Mouse (Mus musculus) limb, embryonic 14.5 days (tissue): ENCODE measurements around the gene Wasf1. TPM values are rescaled to one million over a fixed set of nuclear protein-coding genes. Genes with fewer than 3 reads are reported as not detected.

Experiments used
- ATAC-seq: fragments of 200-750 bp; cut with Nextera tagmentation; 2 replicates; pipeline ENCODE4 v1.8.0; 2017; ENCODE audit warnings: low read depth, moderate number of reproducible peaks, moderate TSS enrichment; ENCODE audit not compliant: low FRiP score
- DNase-seq: peaks from one replicate; pipeline ENCODE4 v3.0.0-alpha.2; 2015; ENCODE audit warnings: low spot score
- H3K27ac ChIP-seq: fragments of 300-500 bp; sonication (generic); replicated peaks from 2 replicates; pipeline ENCODE4 v1.5.1; 2014; ENCODE audit warnings: low read depth, mild to moderate bottlenecking, low read length, moderate library complexity, mixed read lengths
- H3K27me3 ChIP-seq: fragments of 300-500 bp; sonication (generic); 2 replicates; pipeline ENCODE4 v1.6.1; 2014; ENCODE audit warnings: low read length, mixed read lengths; ENCODE audit not compliant: control insufficient read depth, insufficient read depth
- H3K36me3 ChIP-seq: fragments of 300-500 bp; sonication (generic); 2 replicates; pipeline ENCODE4 v1.6.1; 2014; ENCODE audit warnings: mild to moderate bottlenecking, low read length, moderate library complexity, mixed read lengths; ENCODE audit not compliant: control insufficient read depth, insufficient read depth
- H3K4me1 ChIP-seq: fragments of 300-500 bp; sonication (generic); 2 replicates; pipeline ENCODE4 v1.6.1; 2014; ENCODE audit warnings: antibody characterized with exemption, low read length, mixed read lengths; ENCODE audit not compliant: control insufficient read depth, insufficient read depth
- H3K4me2 ChIP-seq: fragments of 300-500 bp; sonication (generic); replicated peaks from 2 replicates; pipeline ENCODE4 v1.6.1; 2014; ENCODE audit warnings: low read depth, mild to moderate bottlenecking, low read length, moderate library complexity; ENCODE audit not compliant: severe bottlenecking
- H3K4me3 ChIP-seq: fragments of 300-500 bp; sonication (generic); replicated peaks from 2 replicates; pipeline ENCODE4 v1.5.1; 2014; ENCODE audit warnings: low read length
- H3K9ac ChIP-seq: fragments of 300-500 bp; sonication (generic); 2 replicates; pipeline ENCODE4 v1.6.1; 2014; ENCODE audit warnings: mild to moderate bottlenecking, low read depth, low read length, moderate library complexity; ENCODE audit not compliant: severe bottlenecking
- H3K9me3 ChIP-seq: fragments of 300-500 bp; sonication (generic); 2 replicates; pipeline ENCODE4 v1.6.1; 2016; ENCODE audit warnings: low read length; ENCODE audit not compliant: control insufficient read depth
- POLR2A ChIP-seq: fragments of 200-500 bp; IDR thresholded peaks from 2 replicates; pipeline ENCODE4 v1.8.0; 2012; ENCODE audit warnings: inconsistent platforms, mild to moderate bottlenecking, moderate library complexity, borderline replicate concordance; ENCODE audit not compliant: insufficient read depth, insufficient read length; ENCODE audit errors: extremely low read depth
- WGBS: fragments of 180-500 bp; shearing (Covaris S2); extraction: QIAGEN DNeasy Blood & Tissue Kit; methylation state at CpG from one replicate; pipeline ENCODE4 v1.1.7; 2014; 5-methylcytosine and 5-hydroxymethylcytosine counted together
- polyA plus RNA-seq, 2 experiments: library from polyadenylated mRNA; depleted of rRNA in 1 of 2; stranded (reverse) in 1 of 2; unstranded in 1 of 2; fragments of >200 nt; fragmentation: Nextera tagmentation in 1 of 2; extraction: Ambion mirVana in 1 of 2; gene quantifications; 2 replicates each; pipeline versions ENCODE4 v1.2.1 to v1.2.3; 2012 to 2014

Gene Wasf1
- polyA plus RNA-seq, 2 experiments, result 16.8 to 17.1 TPM

DNA sequence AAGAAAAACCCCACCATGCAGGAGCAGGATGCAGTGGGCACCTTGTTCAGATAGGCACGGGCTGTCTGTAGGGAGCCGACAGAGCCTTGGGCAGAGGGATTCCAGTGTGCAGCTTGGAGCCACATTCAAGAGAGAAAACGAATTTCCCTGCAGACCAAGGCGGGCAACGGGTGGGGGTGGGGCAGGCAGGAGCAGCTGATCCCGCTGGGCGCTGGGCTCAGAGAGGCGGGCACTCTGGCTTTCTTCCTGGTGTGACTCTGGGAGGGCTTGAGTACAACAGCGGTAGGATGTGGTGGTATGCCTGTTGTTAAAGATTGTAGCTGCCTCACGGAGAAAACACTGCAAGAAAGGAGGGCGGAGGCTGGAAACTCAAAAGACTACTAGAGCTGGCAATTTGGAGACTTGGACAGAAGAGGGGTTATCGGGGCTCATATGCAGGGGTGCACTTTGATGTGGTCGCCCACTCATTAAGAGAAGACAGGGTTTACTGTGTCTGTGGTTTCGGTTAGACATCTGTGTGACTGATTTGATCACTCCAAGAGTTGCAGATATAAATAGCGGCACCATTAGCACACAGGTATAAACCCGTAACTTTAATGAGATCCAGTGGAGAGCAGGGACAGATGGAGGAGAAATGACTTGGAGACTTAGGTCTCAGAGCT lies 86.2 kb downstream of the Wasf1 start:
- H3K27ac ChIP-seq, result no peak overlapping the region
- peaks cover 2% of the 10 kb centered on the region; the same call in 1 of the 2 replicates for H3K4me1 ChIP-seq
- no peaks in the 10 kb centered on the region for H3K27me3 ChIP-seq
- peak overlapping the region; percentile 38 for H3K4me2 ChIP-seq
- 8% methylated on average over 16 of the region's 16 CpGs for whole genome bisulfite sequencing
- TF ChIP-seq POLR2A, result no peak
- no peak for ATAC-seq
- peak overlapping the region; percentile 31; the same call in 1 of the 2 replicates for H3K9ac ChIP-seq
- no peaks in the 10 kb centered on the region for H3K36me3 ChIP-seq
- H3K4me3 ChIP-seq, result peak overlapping the region; percentile 17; the same call in 1 of the 2 replicates
- no peaks in the 10 kb centered on the region for H3K9me3 ChIP-seq
- no peak for DNase-seq

DNA sequence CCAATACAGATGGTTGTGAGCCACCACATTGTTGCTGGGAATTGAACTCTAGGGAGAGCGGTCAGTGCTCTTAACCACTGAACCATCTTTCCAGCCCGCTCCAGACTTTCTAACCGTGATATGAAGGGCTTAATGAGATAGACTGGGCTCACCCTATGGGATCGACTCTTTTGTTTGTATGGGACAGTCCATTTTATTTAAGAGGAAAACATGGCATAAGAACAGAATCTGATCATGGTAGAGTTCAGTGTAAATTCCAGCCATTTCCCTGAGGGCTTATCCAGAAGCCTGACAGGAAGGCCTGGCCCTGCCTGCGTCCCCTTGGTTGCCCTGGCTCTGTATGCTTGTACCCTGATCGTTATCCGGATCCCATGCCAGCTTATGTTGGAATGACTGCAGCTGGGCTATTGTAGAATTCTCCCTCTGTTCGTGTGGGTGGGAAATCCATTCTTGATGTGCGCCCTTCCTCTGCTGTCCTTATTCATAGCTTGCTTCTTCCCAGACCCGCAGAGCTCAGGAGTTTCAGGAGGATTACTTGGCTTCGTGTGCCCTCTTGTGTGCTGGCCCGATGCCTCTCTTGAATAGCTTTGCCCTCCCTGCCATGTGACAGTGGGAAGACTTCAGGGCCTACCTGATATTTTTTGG lies 87.4 kb downstream of the Wasf1 start:
- no peaks in the 10 kb centered on the region for H3K36me3 ChIP-seq
- ATAC-seq (no peak), DNase-seq (no peak)
- 78% methylated on average over 12 of the region's 12 CpGs for WGBS
- no peak overlapping the region for H3K4me3 ChIP-seq
- no peak overlapping the region for H3K4me2 ChIP-seq
- H3K27ac ChIP-seq, result no peak overlapping the region
- peaks cover 2% of the 10 kb centered on the region; the same call in 1 of the 2 replicates for H3K4me1 ChIP-seq
- no peaks in the 10 kb centered on the region for H3K9me3 ChIP-seq
- TF ChIP-seq POLR2A, result no peak
- H3K9ac ChIP-seq, result no peak overlapping the region
- H3K27me3 ChIP-seq, result no peaks in the 10 kb centered on the region

DNA sequence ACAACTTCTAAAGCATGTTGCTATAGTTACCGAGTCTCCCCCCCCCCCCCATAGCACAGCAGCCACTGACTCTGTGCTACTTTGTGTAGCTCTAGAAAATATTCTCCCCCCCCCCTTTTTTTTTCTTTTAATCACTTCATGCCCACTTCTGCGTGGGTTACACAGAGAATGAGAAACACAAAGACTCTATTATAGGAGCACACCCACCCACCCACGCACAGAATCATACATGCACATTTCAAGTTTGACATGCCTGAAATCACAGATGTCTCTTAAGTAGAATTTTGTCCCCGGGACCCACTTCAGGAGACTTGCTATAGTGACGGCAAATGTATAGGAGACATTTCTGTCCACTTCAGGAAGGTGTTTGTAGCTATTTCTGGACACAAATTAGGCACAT lies 88.0 kb downstream of the Wasf1 start:
- DNase-seq (no peak), ATAC-seq (no peak)
- Histone ChIP-seq H3K27ac (no peak overlapping the region), H3K9me3 (no peaks in the 10 kb centered on the region), H3K36me3 (no peaks in the 10 kb centered on the region), H3K4me3 (no peak overlapping the region), H3K27me3 (no peaks in the 10 kb centered on the region), H3K9ac (no peak overlapping the region), H3K4me1 (peaks cover 2% of the 10 kb centered on the region; the same call in 1 of the 2 replicates), H3K4me2 (no peak overlapping the region)
- 73% methylated on average over 5 of the region's 5 CpGs for WGBS
- no peak for TF ChIP-seq POLR2A

DNA sequence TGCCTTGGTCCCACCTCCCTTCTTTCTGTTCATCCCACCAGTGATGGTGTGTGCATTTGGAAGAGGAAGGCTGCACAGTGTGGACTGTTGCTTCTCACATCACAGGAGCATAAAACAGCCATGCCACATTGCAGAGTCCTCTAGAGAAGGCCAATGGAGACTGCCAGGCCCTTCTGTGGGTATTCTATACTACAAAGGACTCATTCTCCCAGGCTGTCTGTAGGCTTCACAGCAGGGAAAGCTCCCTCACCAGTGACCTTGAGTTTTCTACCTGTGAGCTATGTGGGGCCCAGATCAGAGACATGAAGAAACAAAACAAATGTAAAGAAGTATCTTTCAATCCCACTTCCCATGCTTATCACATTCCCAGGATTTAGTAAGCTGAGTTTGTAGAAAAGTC lies 100.5 kb downstream of the Wasf1 start:
- H3K27ac ChIP-seq, result no peak overlapping the region
- no peak overlapping the region for H3K4me2 ChIP-seq
- no peaks in the 10 kb centered on the region for H3K36me3 ChIP-seq
- no peaks in the 10 kb centered on the region for H3K4me1 ChIP-seq
- H3K9ac ChIP-seq, result no peak overlapping the region
- no peak for DNase-seq
- no peaks in the 10 kb centered on the region for H3K27me3 ChIP-seq
- ATAC-seq, result no peak
- H3K9me3 ChIP-seq, result no peaks in the 10 kb centered on the region
- no peak overlapping the region for H3K4me3 ChIP-seq
- TF ChIP-seq POLR2A, result no peak

DNA sequence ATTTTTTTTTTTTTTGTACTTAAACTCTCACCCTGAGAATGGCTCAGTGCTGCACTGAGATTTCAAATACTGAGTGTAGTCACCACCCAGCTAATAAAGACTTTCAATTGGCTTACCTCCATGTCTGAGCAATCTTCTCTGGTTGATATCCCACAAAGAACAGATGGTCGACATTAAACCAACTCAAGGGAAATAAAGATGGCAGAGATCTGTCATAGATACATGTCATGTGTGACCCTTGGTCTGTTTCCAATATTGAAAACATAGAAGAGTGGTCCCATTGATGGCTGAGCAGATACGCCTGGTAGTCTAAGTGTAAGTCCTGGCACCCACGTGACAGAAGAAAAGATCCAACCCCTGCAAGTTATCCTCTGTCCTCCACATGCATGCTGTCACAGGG lies 101.3 kb downstream of the Wasf1 start:
- no peak overlapping the region for H3K27ac ChIP-seq
- no peaks in the 10 kb centered on the region for H3K9me3 ChIP-seq
- H3K27me3 ChIP-seq, result no peaks in the 10 kb centered on the region
- no peak overlapping the region for H3K9ac ChIP-seq
- H3K4me2 ChIP-seq, result no peak overlapping the region
- H3K36me3 ChIP-seq, result no peaks in the 10 kb centered on the region
- no peak for TF ChIP-seq POLR2A
- no peaks in the 10 kb centered on the region for H3K4me1 ChIP-seq
- H3K4me3 ChIP-seq, result no peak overlapping the region
- ATAC-seq (no peak), DNase-seq (no peak)
- 76% methylated on average over 3 of the region's 3 CpGs for WGBS

DNA sequence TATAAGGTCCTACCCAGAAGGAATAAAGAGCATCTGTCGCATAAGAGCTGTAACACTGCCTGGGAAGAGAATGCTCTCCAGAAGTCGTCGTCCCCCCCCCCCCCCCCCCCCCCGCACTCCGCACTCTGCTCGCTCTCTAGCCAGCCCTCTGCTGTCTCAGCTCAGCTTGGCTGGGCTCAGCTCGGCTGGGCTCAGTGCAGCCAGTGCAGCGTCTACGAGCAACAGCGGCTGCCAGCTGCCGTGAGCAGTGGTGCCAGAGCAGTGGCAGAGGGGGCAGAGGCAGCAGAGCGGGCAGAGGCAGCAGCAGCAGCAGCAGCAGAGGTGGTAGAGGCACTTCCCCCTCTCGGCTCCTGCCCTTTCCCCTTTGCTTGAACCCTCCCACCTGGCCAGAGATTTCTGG lies 102.1 kb downstream of the Wasf1 start:
- H3K9ac ChIP-seq, result peak overlapping the region; percentile 38; the same call in 1 of the 2 replicates
- H3K36me3 ChIP-seq, result no peaks in the 10 kb centered on the region
- no peaks in the 10 kb centered on the region for H3K4me1 ChIP-seq
- WGBS, result 13% methylated on average over 11 of the region's 13 CpGs
- no peaks in the 10 kb centered on the region for H3K27me3 ChIP-seq
- DNase-seq (peak; percentile 17), ATAC-seq (no peak)
- no peak for TF ChIP-seq POLR2A
- H3K4me3 ChIP-seq, result no peak overlapping the region
- H3K27ac ChIP-seq, result no peak overlapping the region
- H3K9me3 ChIP-seq, result no peaks in the 10 kb centered on the region
- H3K4me2 ChIP-seq, result no peak overlapping the region; the same call in 1 of the 2 replicates

Other genes with a start within 250 kb of the Wasf1 start
- 1.4 and 1.7 TPM in 2 replicates for gene Mettl24, start 200.2 kb upstream of the Wasf1 start, polyA plus RNA-seq (2012; rRNA removed)
- 1.8 and 2.5 TPM in 2 replicates for gene Mettl24, start 200.2 kb upstream of the Wasf1 start, polyA plus RNA-seq (2014; fragmentation: Nextera tagmentation; extraction: Ambion mirVana)
- gene Cdc40, start 164 bp upstream of the Wasf1 start, polyA plus RNA-seq (2012; rRNA removed), result 23.8 and 24.0 TPM in 2 replicates
- gene Cdc40, start 164 bp upstream of the Wasf1 start, polyA plus RNA-seq (2014; fragmentation: Nextera tagmentation; extraction: Ambion mirVana), result 26.7 and 31.6 TPM in 2 replicates
- gene Gpr6, start 188.8 kb downstream of the Wasf1 start, polyA plus RNA-seq (2012; rRNA removed), result not detected in 2 replicates
- not detected in 2 replicates for gene Gpr6, start 188.8 kb downstream of the Wasf1 start, polyA plus RNA-seq (2014; fragmentation: Nextera tagmentation; extraction: Ambion mirVana)